Mouse (Mus musculus): ENCODE data around the gene E330009J07Rik.

DNA sequence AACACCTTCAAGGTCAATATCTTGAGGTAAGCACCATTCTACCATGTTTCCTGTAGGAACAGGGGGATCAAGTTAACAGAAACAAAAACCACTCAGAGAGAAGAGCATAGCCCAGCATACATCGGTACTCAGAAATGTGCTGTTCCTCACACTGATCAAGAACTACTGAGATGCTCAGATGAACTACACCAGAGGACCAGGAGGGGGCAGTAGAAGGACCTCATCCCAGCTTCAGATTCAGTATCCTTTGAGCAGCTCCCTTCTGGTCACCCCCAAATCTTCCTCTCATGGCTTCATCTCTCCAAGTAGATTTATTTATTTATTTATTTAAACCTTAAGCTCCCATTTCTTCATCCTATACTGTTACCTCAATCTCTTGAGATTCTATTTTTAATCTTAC lies 12.2 kb downstream of the E330009J07Rik start:
- TF ChIP-seq CTCF (IDR thresholded peaks at IDR 0.05; ENCODE audit: low read depth) (peak; percentile 78), EP300 (optimal IDR thresholded peaks at IDR 0.05) (no peak)
